Mouse (Mus musculus) MEL (cell line): ENCODE measurements at regions not wholly inside any gene's neighbourhood (a gene's known extent, or its start where the extent isn't known, plus 50 kb on each side); places are given as distances from the start of the nearest gene placed in this dataset.

ENCODE experiments used
- DNase-seq: peaks from one replicate; pipeline ENCODE4 v3.0.0; 2011; ENCODE audit warnings: low read depth, low spot score
- H3K27ac ChIP-seq: 2 replicates; pipeline ENCODE4 v1.5.1; 2012; ENCODE audit warnings: low read depth, mild to moderate bottlenecking, control low read depth, low read length, moderate library complexity; ENCODE audit not compliant: control insufficient read depth
- H3K27me3 ChIP-seq, 2 experiments: fragments of 150-350 bp in 1 of 2; sonication (generic) in 1 of 2; 2 replicates each; pipeline ENCODE4 v1.6.1; 2012; ENCODE audit warnings: low read length in 2 of 2, mild to moderate bottlenecking in 2 of 2, improper control_type of control experiment in 1 of 2, moderate library complexity in 1 of 2; ENCODE audit not compliant: insufficient read depth in 2 of 2, control insufficient read depth in 1 of 2
- H3K36me3 ChIP-seq, 2 experiments: 2 replicates each; pipeline ENCODE4 v1.6.1; 2012 to 2014; ENCODE audit warnings: low read length in 2 of 2, improper control_type of control experiment in 1 of 2, inconsistent platforms in 1 of 2, mild to moderate bottlenecking in 1 of 2; ENCODE audit not compliant: insufficient read depth in 2 of 2, control insufficient read depth in 1 of 2
- H3K4me1 ChIP-seq, 2 experiments: fragments of 150-350 bp in 1 of 2; sonication (generic) in 1 of 2; 2 replicates each; pipeline ENCODE4 v1.6.1; 2012; ENCODE audit warnings: low read length in 2 of 2, improper control_type of control experiment in 1 of 2, mild to moderate bottlenecking in 1 of 2; ENCODE audit not compliant: insufficient read depth in 2 of 2, control insufficient read depth in 1 of 2
- H3K4me3 ChIP-seq, 2 experiments: fragments of 150-350 bp in 1 of 2; sonication (generic) in 1 of 2; 2 replicates each; pipeline ENCODE4 v1.5.1; 2012; ENCODE audit warnings: low read depth in 2 of 2, low read length in 2 of 2, mild to moderate bottlenecking in 2 of 2, moderate library complexity in 2 of 2, control low read depth in 1 of 2, improper control_type of control experiment in 1 of 2; ENCODE audit not compliant: control insufficient read depth in 1 of 2, insufficient read depth in 1 of 2
- H3K79me2 ChIP-seq: 2 replicates; pipeline ENCODE4 v1.6.1; 2012; ENCODE audit warnings: mild to moderate bottlenecking, low read length, moderate library complexity; ENCODE audit not compliant: control insufficient read depth, poor library complexity, insufficient read depth
- H3K9ac ChIP-seq: 2 replicates; pipeline ENCODE4 v1.6.1; 2012; ENCODE audit warnings: low read depth, mild to moderate bottlenecking, control low read depth, low read length, moderate library complexity; ENCODE audit not compliant: control insufficient read depth, poor library complexity, severe bottlenecking
- H3K9me3 ChIP-seq: fragments of 150-350 bp; sonication (generic); replicated peaks from 2 replicates; pipeline ENCODE4 v1.6.1; 2012; ENCODE audit warnings: mild to moderate bottlenecking, low read length, improper control_type of control experiment, moderate library complexity; ENCODE audit not compliant: insufficient read depth
- CHD1 ChIP-seq: IDR thresholded peaks from 2 replicates; pipeline ENCODE4 v1.6.1; 2012; ENCODE audit warnings: low read depth, mild to moderate bottlenecking, inconsistent platforms, low read length, improper control_type of control experiment
- CHD2 ChIP-seq: IDR thresholded peaks from 2 replicates; pipeline ENCODE4 v1.6.1; 2011; ENCODE audit warnings: low read length, improper control_type of control experiment
- CTCF ChIP-seq, 3 experiments: IDR thresholded peaks in 2 of 3; conservative IDR thresholded peaks in 1 of 3; 2 replicates each; pipeline ENCODE4 v1.5.1; 2011 to 2012; ENCODE audit warnings: low read length in 3 of 3, low read depth in 2 of 3, mild to moderate bottlenecking in 2 of 3, improper control_type of control experiment in 1 of 3, inconsistent platforms in 1 of 3, mixed read lengths in 1 of 3, moderate library complexity in 1 of 3; ENCODE audit not compliant: control insufficient read depth in 1 of 3, insufficient read depth in 1 of 3, poor library complexity in 1 of 3, severe bottlenecking in 1 of 3
- ELF1 ChIP-seq: IDR thresholded peaks from 2 replicates; pipeline ENCODE4 v1.6.1; 2014; ENCODE audit warnings: low read depth, mild to moderate bottlenecking, inconsistent platforms, low read length, improper control_type of control experiment, moderate library complexity
- ETS1 ChIP-seq: IDR thresholded peaks from 2 replicates; pipeline ENCODE4 v1.6.1; 2012; ENCODE audit warnings: low read depth, mild to moderate bottlenecking, inconsistent platforms, low read length, improper control_type of control experiment, moderate library complexity
- GABPA ChIP-seq: IDR thresholded peaks from 2 replicates; pipeline ENCODE4 v1.6.1; 2012; ENCODE audit warnings: low read depth, mild to moderate bottlenecking, inconsistent platforms, low read length, improper control_type of control experiment, moderate library complexity
- MAFK ChIP-seq: IDR thresholded peaks from 2 replicates; pipeline ENCODE4 v1.6.1; 2011; ENCODE audit warnings: low read depth, mild to moderate bottlenecking, low read length, improper control_type of control experiment, borderline replicate concordance
- MEF2A ChIP-seq: IDR thresholded peaks from 2 replicates; pipeline ENCODE4 v1.6.1; 2014; ENCODE audit warnings: low read depth, mild to moderate bottlenecking, inconsistent platforms, low read length, improper control_type of control experiment; ENCODE audit not compliant: poor library complexity, insufficient replicate concordance, severe bottlenecking; ENCODE audit errors: extremely low read depth
- NELFE ChIP-seq: IDR thresholded peaks from 2 replicates; pipeline ENCODE4 v1.6.1; 2011; ENCODE audit warnings: low read depth, low read length, improper control_type of control experiment
- NRF1 ChIP-seq: IDR thresholded peaks from 2 replicates; pipeline ENCODE4 v1.6.1; 2014; ENCODE audit warnings: low read depth, mild to moderate bottlenecking, inconsistent platforms, low read length, improper control_type of control experiment, moderate library complexity; ENCODE audit not compliant: poor library complexity, insufficient read depth, severe bottlenecking
- POLR2A ChIP-seq, 2 experiments: IDR thresholded peaks; 2 replicates each; pipeline ENCODE4 v1.6.1; 2011 to 2012; ENCODE audit warnings: low read length in 2 of 2, mild to moderate bottlenecking in 2 of 2, control low read depth in 1 of 2, improper control_type of control experiment in 1 of 2, low read depth in 1 of 2, moderate library complexity in 1 of 2; ENCODE audit not compliant: control insufficient read depth in 1 of 2, insufficient read depth in 1 of 2, poor library complexity in 1 of 2
- POLR2AphosphoS2 ChIP-seq: IDR thresholded peaks from 2 replicates; pipeline ENCODE4 v1.6.1; 2011; ENCODE audit warnings: low read length, improper control_type of control experiment
- SIN3A ChIP-seq: IDR thresholded peaks from 2 replicates; pipeline ENCODE4 v1.6.1; 2012; ENCODE audit warnings: low read length, improper control_type of control experiment, inconsistent platforms
- SMC3 ChIP-seq: IDR thresholded peaks from 2 replicates; pipeline ENCODE4 v1.6.1; 2011; ENCODE audit warnings: low read depth, low read length, improper control_type of control experiment
- TCF12 ChIP-seq: IDR thresholded peaks from 2 replicates; pipeline ENCODE4 v1.6.1; 2014; ENCODE audit warnings: low read depth, mild to moderate bottlenecking, inconsistent platforms, low read length, improper control_type of control experiment, moderate library complexity
- UBTF ChIP-seq: IDR thresholded peaks from 2 replicates; pipeline ENCODE4 v1.6.1; 2012; ENCODE audit warnings: low read depth, mild to moderate bottlenecking, inconsistent platforms, low read length, improper control_type of control experiment, moderate library complexity, borderline replicate concordance; ENCODE audit not compliant: insufficient read depth
- USF1 ChIP-seq: IDR thresholded peaks from 2 replicates; pipeline ENCODE4 v1.6.1; 2014; ENCODE audit warnings: low read depth, mild to moderate bottlenecking, inconsistent platforms, low read length, improper control_type of control experiment, moderate library complexity
- USF2 ChIP-seq, 2 experiments: IDR thresholded peaks; 2 replicates each; pipeline ENCODE4 v1.6.1; 2011 to 2012; ENCODE audit warnings: improper control_type of control experiment in 2 of 2, low read length in 2 of 2, borderline replicate concordance in 1 of 2, inconsistent platforms in 1 of 2, low read depth in 1 of 2, mild to moderate bottlenecking in 1 of 2; ENCODE audit not compliant: insufficient read depth in 1 of 2
- ZMIZ1 ChIP-seq: IDR thresholded peaks from 2 replicates; pipeline ENCODE4 v1.6.1; 2012; ENCODE audit warnings: low read depth, mild to moderate bottlenecking, inconsistent platforms, low read length, improper control_type of control experiment, moderate library complexity
- ZNF384 ChIP-seq: IDR thresholded peaks from 2 replicates; pipeline ENCODE4 v1.6.1; 2012; ENCODE audit warnings: low read depth, mild to moderate bottlenecking, inconsistent platforms, low read length, improper control_type of control experiment

- Histone ChIP-seq H3K36me3 (no peaks in the 10 kb centered on the region), H3K9ac (no peak overlapping the region), H3K4me1 (no peaks in the 10 kb centered on the region), H3K79me2 (no peaks in the 10 kb centered on the region), H3K27me3 (no peaks in the 10 kb centered on the region), H3K4me3 (no peak overlapping the region), H3K27ac (no peak overlapping the region), H3K9me3 (no peaks in the 10 kb centered on the region)
- no peak for DNase-seq
- TF ChIP-seq GABPA (no peak), POLR2AphosphoS2 (no peak), NRF1 (no peak), ETS1 (no peak), CTCF (IDR thresholded peaks at IDR 0.05 in 2 of 3, conservative IDR thresholded peaks at IDR 0.05 in 1 of 3; ENCODE audit: control insufficient read depth in 1 of 3, insufficient read depth in 1 of 3, low read depth in 2 of 3, low read length in 3 of 3, poor library complexity in 1 of 3, severe bottlenecking in 1 of 3) (no peak), SIN3A (no peak), UBTF (no peak), MAFK (no peak), ZNF384 (no peak), POLR2A (IDR thresholded peaks at IDR 0.05; ENCODE audit: control insufficient read depth in 1 of 2, insufficient read depth in 1 of 2, low read depth in 1 of 2, low read length in 2 of 2, poor library complexity in 1 of 2) (no peak), CHD1 (no peak), ZMIZ1 (no peak)
Measured at GRCm38 (mm10) chr3:42153372-42153771, 411.0 kb downstream of the D3Ertd751e start.

- Histone ChIP-seq H3K9ac (no peak overlapping the region), H3K79me2 (no peaks in the 10 kb centered on the region), H3K9me3 (no peaks in the 10 kb centered on the region), H3K27me3 (no peaks in the 10 kb centered on the region), H3K4me3 (no peak overlapping the region), H3K4me1 (no peaks in the 10 kb centered on the region), H3K27ac (no peak overlapping the region), H3K36me3 (no peaks in the 10 kb centered on the region)
- no peak for TF ChIP-seq CHD2
- TF ChIP-seq TCF12, result no peak
- TF ChIP-seq USF1, result no peak
- TF ChIP-seq GABPA, result no peak
- no peak for TF ChIP-seq USF2 (IDR thresholded peaks at IDR 0.05; ENCODE audit: borderline replicate concordance in 1 of 2, insufficient read depth in 1 of 2, low read depth in 1 of 2, low read length in 2 of 2)
- TF ChIP-seq MEF2A, result no peak
- TF ChIP-seq SMC3, result no peak
- TF ChIP-seq NELFE, result no peak
- no peak for TF ChIP-seq ELF1
- no peak for DNase-seq
Measured at GRCm38 (mm10) chr3:42154909-42155308, 412.5 kb downstream of the D3Ertd751e start.
